Mouse (Mus musculus) ES-CJ7 (cell line): ENCODE results near the gene Nudt3.
"Not testable (repeated sequence)": the region's sequence is repeated elsewhere in the genome, so short reads cannot be mapped to it uniquely, and the experiment has no call there.

Experiments
- DNase-seq: peaks from one replicate; pipeline ENCODE4 v3.0.0; 2011; ENCODE audit warnings: low read depth, low spot score

Nudt3 gene

DNA sequence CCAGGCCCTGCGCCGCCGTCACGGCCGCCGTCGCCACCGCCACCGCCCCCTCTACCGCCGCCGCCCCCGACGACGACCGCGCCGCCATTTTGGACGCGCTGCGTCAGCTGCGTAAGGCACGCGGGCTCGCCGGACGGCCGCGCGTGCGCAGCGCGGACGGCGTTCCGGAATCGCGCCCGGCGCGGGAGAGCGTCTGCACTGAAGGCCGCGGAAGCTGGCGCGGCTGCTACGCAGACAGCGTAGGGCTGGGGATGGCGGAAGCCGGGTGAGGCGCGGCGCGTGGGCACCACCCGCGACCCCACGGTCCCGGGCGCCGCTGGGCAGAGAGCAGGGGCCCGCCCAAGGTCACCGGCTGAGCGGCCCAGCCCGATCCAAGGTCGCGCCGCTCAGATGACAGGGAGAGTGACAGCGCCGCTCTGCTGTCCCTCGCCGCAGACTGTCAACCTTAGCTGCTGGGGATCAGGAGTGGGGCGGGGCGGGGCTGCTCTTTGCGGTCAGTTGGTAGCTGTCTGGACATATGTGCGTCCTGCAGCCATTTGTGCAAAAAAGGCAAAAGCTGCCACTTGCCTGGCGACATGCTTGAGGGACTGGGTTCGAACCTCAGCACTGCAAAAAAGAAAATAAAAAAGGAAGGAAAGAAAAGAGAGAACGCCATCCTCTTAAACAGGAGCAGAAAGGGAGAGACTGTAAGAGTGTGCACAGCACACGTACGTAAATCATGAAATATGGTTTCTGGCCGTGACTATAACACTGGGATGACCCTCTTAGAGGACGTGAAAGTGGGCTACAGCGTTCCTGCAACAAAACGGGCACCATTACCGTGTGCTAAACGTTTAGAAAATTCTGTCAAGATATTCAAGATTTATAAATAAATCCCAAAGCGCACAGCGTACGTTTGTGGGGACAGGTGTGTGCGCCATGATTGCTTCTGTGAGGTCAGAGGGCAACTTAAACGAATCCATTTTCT lies at the start of gene Nudt3:
Gene Nudt3 (minus strand): TSS at position 136 of the 967 bp plus-strand sequence.
- peak; percentile 85 for DNase-seq

DNA sequence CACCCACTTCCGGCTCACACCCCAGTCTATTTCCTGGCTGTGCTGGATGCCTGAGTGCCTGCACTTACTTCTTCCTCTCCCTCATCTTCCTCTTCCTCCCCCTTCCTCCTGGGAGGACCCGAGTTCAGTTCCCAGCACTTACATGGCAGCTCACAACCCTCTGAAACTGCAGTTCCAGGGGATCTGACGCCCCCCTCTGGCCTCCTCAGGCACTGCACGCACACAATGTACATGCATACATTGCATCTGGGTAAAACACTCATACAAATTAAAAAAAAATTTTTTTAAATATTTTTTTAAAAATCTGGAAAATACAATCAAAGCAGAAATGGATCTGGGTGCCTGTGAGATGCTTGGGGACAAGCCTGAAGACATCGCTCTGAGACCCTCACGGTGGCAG lies 48.4 kb upstream of the Nudt3 start:
- no peak for DNase-seq

DNA sequence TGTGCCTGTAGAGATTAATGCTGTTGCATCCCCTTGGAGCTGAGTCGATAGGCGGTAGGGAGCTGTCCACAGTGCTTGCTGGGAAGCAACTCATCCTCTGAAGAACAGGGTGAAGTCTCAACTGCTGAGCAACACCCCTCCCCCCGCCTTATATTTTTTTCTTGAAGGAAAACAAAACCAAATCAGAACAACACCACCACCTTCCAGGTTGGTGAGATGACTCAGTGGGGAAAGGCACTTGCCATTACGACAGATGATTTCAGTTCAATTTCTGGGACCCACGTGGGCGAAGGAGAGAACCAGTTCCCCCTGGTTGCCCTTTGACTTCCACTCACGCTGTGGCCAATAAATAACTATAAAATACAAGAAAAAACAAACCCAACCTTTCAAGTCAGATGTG lies 35.5 kb upstream of the Nudt3 start:
- no peak for DNase-seq

DNA sequence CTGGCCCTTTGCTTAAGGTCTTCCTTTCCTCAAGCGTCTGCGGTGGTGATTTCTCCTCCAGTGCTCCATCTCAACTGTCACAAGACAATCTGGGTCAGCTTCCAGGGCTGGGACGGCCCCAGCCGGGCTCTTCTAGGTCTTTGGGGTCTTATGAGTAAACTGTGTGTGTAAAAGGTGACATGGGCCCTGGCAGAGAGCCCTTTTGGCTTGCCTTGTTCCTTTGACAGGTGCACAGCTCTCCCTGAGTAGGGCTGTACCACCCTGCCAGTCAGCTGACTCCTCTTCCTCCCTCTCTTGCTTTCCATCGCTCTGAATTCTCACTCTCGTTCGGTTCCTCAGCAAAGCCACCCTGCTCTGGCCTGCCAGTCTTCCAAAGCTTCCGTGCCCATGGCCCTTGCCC lies 33.8 kb upstream of the Nudt3 start:
- DNase-seq = no peak

DNA sequence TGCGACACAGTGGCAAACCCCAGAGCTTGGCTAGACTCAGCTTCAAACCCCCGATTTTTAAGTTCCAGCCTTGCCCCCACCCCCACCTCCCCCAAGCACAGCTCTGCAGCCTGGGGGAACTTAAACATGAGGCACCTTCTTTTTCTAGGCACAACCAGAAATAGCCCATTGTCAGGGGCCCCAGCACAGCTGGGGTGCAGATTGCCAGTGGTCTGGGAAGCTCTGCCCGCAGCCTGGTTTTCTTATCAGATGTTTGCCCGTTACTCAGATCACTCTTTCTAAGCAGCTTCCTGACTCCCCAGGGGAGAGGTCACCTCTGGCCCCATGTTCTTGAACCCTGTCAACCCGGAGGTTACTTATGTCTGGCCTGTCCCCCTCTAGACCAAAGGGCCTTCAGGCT lies 33.1 kb upstream of the Nudt3 start:
- DNase-seq = no peak

DNA sequence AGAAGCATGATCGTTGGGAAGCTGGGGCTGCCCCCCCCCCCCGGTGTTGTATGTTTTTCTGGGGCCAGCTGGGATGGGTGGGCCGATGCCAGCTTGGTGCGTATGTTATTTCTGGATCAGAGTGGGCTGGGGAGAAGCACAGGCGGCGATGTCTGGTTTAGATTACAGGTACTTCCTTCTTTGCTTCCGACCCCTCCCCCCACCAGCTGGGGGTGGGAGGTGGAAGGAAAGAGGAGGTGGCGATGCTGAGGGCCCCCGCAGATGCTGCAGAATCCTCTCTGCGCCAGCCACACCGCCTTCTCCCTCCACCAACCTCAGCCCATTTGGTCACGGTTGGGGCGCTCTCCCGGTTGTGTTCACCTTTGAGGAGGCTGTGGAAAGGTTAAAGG lies 32.7 kb upstream of the Nudt3 start:
- no peak for DNase-seq

DNA sequence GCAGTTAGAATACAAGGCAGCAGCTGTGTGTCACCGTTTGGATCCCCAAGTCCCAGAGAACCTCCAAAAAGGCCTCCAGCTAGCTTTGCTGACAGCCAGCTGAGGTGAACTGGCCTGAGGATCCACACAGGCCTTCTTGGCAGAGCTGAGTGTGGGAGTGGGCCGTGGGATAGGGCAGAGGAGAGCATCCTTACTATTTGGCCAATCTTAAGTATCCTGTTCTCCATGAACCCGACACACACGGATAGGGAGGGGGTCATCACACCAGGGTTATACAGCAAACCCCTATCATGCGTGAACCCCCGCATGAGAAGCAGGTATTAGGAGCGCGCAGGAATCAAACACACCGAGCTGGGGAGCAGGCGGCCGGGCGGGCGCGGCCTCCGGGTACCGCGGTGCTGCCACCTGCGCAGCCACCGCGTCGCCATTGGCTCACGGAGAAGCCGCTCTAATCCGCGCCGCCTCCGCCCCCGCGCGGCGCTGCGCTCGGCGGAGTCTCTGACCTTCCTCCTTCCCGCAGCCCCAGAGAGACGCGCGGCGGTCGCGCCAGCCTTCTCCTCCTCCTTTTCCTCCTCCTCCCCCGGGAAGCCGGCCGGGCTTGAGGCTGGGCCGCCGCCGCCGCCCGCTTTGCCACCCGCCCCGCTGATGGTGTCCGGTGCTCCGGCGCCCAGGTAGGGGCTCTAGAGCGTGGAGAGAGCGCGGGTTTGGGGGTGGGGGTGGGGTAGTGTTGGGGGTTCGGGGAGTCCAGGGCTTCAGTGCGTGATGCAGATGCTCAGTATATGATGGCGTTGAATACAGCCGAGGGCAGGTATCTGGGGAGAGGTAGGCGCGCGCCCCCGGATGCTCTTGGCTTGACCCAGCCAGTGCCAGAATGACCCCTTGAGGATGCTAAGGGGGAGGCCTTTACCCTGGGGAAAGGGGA lies 32.1 kb upstream of the Nudt3 start, which contains the start of gene Pacsin1:
Gene Pacsin1 (plus strand): TSS at position 421 of the 922 bp plus-strand sequence.
- DNase-seq = no peak

DNA sequence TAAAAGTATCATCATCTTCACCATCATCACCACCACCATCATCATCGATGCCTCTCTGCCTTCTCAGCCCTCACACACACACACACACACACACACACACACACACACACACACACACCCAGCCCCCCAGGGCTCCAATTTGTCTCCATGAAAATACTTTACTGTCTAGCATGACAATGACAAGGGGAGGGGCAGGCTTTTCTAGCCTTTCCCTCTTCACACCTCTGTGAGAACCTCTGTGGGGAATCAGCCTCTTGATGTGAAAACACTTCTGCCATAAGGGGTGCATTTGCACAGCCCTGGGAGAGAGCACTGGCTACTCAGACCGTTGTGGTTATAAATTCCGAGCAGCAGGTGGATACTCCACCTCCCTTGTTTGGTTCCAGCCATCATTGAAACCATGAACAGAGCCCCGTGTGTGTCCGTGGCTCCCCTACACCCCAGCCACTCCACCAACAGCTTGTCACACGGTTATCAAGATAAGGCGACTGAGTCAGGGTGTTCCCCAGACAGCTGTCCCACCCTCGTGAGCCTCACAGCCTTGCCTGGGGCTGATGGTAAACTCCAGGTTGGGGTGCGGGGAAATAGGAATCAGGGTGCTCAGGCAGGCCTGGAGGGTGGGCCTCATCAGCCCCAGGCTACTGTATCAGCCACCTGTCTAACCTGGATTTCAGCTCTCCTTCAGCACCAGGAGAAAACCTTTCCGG lies 30.1 kb upstream of the Nudt3 start:
- DNase-seq = peak; percentile 71

DNA sequence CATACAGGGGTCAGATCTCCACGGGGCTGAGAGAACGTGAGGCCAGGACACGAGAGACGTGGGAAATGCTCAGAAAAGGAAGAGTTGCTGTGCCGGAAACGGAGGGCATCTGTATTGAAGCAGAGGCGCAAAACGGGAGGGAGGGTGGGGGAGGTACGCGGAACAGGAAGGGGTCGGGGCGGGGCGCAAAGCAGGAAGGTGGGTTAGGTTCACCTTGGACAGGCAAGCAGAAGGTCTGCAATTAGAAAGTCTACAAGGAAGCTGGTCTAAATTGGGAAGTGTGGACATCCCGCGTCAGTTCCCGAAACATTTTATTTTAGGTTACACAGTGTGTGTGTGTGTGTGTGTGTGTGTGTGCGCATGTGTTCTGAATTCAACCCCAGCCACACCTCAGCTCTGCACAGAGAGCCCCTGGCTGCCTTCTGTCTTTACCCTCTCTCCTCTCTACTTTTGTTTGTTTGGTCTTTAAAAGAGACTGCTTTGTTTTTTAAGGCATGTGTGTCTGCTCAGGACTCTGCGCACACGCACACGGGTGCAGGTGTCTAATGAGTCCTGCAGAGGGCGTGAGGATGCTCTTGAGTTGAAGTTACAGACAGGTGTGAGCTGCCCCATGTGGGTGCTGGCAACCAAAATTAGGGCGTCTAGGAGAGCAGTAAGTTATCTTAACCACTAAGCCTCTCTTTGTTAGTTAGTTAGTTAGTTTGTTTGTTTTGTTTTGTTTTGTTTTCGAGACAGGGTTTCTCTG lies 28.9 kb upstream of the Nudt3 start:
- no peak for DNase-seq

DNA sequence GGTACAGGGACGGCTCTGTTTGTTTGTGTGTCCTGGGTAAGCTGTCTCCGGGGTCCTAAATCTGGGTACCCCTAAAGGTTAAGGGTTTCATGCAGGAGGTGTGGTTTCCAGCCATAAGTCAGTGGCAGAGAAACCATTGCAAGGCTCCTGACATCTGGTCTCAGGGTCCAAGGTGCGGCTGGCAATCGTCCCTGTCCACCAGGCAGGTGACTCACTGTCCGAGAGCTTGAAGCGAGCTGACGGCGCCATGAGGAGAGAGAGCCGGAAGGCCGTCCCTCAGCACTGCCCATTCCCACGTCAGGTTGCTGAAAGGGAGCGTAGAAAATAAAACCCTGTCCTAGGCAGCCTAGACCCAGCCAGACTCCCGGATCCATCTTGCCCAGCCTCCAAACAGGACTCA lies 27.3 kb upstream of the Nudt3 start:
- DNase-seq = no peak

DNA sequence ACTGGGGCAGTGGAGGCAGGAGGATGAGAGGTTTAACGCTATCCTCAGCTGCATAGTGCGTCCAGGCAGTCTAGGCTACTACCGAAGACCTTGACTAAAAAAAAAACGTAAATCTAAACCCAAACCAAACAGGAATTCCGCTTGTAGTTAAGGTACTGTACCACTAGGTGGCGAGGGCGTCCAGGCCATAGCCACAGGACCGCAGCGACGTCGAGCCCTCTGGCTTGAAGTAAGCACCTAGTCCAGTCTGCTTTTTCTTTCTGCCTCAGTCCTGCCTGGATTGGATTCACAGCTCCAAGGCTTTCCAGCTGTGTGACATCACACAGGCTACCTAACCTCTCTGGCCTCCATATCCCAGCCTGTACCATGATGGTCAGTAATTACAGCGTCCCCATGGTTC lies 26.9 kb upstream of the Nudt3 start:
- DNase-seq = peak; percentile 86

DNA sequence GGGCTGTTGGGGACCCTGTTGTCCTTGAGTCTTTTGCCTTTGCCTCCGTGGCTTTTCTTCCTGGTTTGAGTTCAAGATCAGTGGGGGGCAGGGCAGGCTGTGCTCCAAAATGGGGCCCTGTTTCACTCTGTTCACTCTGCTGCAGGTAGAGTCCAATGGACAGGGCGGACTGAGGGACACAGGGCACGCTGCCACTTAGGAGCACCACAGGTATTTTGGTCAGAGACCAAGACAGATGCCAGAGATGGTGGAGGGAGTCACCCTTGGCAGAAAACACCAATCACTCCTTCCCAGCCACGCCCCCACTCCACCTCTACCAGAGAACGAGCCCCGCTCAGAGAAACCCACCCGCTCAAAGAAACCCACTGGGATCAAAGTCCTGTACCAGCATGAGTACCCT lies 22.5 kb upstream of the Nudt3 start:
- DNase-seq = no peak

DNA sequence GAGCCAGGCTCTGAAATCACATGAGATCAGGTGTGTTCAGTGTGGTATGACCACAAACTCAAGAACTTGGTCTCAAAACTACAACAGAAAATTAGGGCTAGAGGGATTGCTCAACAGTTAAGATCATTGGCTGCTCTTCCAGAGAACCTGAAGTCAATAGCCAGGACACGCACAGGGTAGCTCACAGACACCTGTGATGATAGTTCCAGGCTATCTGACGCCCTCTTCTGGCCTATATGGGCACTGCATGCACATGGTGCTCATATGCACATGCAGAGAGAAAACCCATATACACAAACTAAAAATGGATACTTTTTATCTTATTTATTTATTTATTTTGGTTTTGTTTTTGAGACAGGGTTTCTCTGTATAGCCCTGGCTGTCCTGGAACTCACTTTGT lies 21.3 kb upstream of the Nudt3 start:
- DNase-seq = peak; percentile 68

DNA sequence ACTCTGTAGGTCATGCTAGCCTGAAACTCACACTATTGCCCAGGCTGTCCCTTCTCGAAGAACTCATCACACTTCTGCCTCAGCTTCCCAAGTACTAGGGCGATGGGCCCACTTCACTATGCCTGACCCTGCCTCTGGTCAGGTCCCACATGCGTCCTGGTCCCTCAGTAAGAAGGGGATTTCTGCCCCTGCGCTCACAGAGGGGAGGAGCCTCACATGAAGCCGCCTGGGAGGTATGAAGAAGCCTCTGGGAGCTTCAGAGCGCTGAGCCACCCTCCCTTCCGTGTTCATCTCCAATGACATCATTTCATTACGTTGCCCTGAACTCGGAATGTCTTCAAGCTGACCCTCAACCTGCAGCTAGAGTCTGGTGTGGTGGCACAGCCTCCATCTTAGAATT lies 20.5 kb upstream of the Nudt3 start:
- DNase-seq = no peak

DNA sequence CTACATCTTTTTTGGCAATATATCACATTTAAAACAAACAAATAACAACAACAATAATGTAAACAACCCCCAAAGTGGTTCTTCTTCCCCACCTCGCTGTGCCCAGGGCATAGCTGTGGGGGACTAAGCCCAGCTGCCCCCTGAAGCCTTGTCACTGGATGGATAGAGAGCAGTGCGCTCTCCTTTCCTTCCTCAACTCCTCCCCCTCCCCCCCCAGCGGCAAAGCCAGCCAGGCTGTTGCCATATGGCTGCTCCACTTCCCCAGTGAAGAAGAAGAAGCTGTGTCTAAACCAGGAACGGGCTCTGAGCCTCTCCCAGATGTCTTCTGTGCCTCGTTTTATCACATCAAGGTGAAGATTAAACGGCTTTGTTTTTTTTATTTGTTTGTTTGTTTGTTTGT lies 19.8 kb upstream of the Nudt3 start:
- DNase-seq = no peak

DNA sequence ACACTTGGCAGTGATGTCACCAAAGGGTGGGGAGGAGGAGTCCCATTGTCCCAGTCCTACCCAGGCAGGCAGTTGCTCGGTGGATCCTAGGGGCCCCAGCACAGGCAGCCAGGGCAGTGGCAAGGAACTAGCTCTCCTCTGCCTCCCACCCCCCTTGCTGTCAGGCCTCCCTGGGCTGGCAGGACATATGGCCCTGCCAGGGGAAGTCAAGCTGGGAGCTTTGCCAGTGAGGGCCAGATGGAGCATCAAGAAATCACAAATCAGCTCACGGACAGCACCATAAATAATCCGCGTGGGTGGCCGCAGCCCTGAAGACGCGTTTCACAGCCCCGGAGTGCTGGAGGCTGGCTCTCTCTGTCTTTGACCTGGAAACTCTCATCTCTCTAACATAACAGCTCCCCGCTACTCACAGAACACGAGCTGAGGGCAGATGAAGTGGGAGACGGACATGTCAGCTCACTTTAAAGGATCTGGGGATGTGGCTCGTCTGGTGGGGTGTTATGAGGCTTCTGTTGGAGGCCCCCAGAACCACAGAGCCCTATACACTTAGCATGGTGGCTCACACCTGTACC lies 19.3 kb upstream of the Nudt3 start:
- no peak for DNase-seq

DNA sequence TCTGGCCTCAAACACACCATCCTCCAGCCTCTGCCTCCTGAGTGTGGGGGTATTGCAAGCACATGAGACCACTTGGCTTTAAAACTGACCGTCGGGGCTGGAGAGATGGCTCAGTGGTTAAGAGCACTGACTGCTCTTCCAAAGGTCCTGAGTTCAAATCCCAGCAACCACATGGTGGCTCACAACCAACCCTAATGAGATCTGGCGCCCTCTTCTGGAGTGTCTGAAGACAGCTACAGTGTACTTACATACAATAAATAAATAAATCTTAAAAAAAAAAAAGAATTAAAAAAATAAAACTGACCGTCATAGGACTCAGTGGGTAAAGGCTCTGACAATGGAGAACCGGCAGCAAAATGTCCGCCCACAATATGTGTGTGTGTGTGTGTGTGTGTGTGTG lies 16.6 kb upstream of the Nudt3 start:
- not testable (repeated sequence) for DNase-seq

DNA sequence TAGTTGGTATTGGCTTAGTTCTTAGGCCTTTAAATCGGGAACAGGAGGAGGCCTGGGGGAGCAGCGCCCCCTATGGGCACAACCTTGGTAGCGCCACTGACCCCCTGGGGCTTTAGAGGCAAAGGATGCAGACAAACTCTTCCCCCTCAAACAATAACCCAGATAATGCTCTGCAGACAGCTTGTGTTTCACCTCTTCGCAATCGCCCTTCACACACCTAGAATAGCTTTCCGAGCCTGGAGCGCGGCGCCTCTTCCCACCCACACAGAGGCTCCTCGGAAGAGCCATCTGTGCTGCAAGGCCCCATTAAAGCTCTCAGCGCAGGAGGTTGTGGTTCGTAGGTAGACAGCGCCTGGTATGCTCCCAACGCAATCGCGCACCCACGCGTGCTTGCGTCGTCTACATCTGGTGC lies 15.6 kb upstream of the Nudt3 start:
- DNase-seq = peak; percentile 66

DNA sequence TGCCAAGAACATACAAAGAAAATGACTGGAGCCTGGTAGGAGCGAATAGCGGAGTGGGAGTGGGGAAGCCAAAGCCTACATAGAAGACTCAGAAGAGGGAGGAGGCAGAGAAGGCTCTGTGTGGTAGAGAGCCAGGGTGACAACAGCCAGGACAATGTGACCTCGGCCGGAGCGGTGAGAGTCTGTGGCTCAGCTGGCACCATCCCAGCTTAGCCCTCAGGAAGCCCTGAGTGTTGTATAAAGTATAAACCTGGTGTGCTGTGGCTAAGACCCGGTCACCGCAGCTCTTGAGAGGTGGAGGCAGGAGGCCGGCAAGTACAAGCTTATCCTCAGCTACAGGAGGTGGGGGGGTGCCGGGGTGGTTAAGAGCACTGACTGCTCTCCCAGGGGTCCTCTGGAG lies 14.0 kb upstream of the Nudt3 start:
- no peak for DNase-seq

DNA sequence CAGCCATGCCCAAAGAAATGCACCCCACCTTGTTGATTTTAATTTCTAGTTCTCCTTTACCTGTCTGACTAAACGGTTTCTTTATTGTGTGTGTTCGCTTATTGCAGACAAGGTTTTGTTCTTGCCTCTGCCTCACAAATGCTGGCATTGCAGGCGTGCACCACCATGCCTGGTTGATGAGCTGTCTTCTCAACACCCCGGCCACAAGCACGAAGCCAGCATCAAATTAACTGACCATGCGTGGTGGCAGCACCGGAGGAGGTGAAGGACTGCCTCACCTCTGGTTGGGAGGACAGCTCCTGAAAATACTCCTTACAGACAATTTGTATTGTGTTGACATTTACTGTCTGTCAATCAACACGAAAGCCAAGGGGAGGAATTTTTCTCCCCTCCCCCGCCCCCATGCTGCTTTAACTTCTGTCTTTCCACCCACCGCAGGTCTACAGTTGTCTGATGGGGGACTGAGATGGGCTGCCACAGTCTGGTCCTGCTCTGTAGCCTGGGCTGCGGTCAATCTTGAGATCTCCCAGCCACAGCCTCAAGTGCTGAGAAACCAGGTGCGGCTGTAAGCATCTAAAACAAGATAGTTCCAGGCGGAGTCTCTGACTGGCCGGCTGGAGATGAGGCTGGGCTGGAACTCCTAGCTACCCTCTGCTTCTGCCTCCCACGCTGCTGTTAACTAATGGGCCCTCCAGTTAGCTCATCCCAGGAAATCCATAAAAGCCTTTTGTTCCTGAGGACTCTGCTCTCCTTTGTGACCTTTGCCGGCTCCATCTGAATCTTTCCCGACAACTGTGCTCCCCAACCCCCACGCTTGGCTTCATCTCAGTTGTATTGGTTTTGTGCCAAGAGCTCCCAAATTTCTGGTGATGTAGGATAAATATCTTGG lies 13.1 kb upstream of the Nudt3 start, which contains the start of gene Rps10:
Gene Rps10 (minus strand): TSS at position 538 of the 889 bp plus-strand sequence.
- peak; percentile 82 for DNase-seq
